Comparison of ENCODE assay signal across 8 mouse cellular contexts in the genomic region with DNA sequence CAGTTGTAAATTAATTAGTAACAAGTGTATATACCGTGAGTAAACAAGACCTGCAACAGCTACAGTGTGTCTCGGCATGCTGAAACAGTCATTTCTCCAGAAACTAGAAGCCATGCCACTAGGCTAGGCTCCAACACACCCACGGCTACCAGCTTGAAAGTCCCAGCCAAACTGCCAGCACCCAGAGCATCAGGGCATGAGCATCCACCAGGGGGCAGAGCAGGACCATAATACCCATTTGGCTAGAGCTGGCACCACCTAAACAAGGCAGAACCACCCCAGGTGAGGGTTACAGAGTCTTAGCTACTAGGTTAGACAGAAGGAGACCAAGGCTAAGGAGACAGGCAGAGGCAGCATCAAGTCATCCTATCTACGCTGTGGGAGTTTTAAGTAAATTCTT. TPM values are rescaled to one million over a fixed set of nuclear protein-coding genes. Genes with fewer than 3 reads are reported as not detected.
A peak's percentile ranks its signal among the peaks of the same experiment; 100 is the strongest.
DNase-seq lines count a peak whose midpoint lies in the region; ATAC-seq lines count a peak whose summit lies in the region.

No protein-coding gene starts in this region.

- H3K4me3 ChIP-seq in heart, embryonic 12.5 days = no peak overlapping the region
- no peak overlapping the region for H3K4me3 ChIP-seq in intestine, embryonic 16.5 days (ENCODE audit: low read length)

- intact Hi-C loops in left cerebral cortex, postnatal 25 days (cut with DNase I) = loop anchor here (1.0 to 10.0 kb wide), 3 partner anchors 126 to 473 kb away; no protein-coding TSS in a partner anchor

- 20% methylated on average over 4 of the region's 4 CpGs for WGBS in heart, embryonic 12.5 days
- 20% methylated on average over 4 of the region's 4 CpGs for WGBS in intestine, embryonic 16.5 days

- peak; percentile 94 for DNase-seq in heart, adult 11 months
- peak; percentile 96 to 97 for DNase-seq in cerebellum, postnatal 10 days
- peak; percentile 85 to 93 for DNase-seq in frontal cortex, postnatal 36 days (ENCODE audit: low spot score in 2 of 2)
- peak; percentile 89 to 95 for DNase-seq in left cerebral cortex, postnatal 25 days (ENCODE audit: low spot score in 2 of 2)
- DNase-seq in naive thymus-derived CD4-positive, alpha-beta T cell, adult 2 months (ENCODE audit: low read depth) = peak; percentile 62
- DNase-seq in spleen, postnatal 36 days (ENCODE audit: low spot score in 2 of 2) = peak; percentile 65 to 71

- no peak overlapping the region for H3K4me2 ChIP-seq in heart, embryonic 12.5 days
- no peak overlapping the region for H3K4me2 ChIP-seq in intestine, embryonic 16.5 days (ENCODE audit: low read depth, low read length)

- ATAC-seq in heart, embryonic 12.5 days (ENCODE audit: insufficient number of reproducible peaks, low FRiP score) = no peak
- ATAC-seq in intestine, embryonic 16.5 days = 0 out of 2 replicates have a peak, but pooled peaks have one; percentile 48

- peaks cover 32% of the 10 kb centered on the region for H3K27me3 ChIP-seq in heart, embryonic 12.5 days (replicated peaks)
- no peaks in the 10 kb centered on the region for H3K27me3 ChIP-seq in intestine, embryonic 16.5 days (replicated peaks; ENCODE audit: control insufficient read depth, insufficient read depth, low read length)

- no peaks in the 10 kb centered on the region for H3K36me3 ChIP-seq in heart, embryonic 12.5 days
- no peaks in the 10 kb centered on the region for H3K36me3 ChIP-seq in intestine, embryonic 16.5 days (ENCODE audit: control insufficient read depth, insufficient read depth, low read length)

- H3K27ac ChIP-seq in heart, embryonic 12.5 days (ENCODE audit: poor library complexity, severe bottlenecking) = no peak overlapping the region
- H3K27ac ChIP-seq in intestine, embryonic 16.5 days (ENCODE audit: low read length) = no peak overlapping the region

- H3K9ac ChIP-seq in heart, embryonic 12.5 days = no peak overlapping the region
- no peak overlapping the region for H3K9ac ChIP-seq in intestine, embryonic 16.5 days (ENCODE audit: low read depth, low read length)

- peaks cover 17% of the 10 kb centered on the region for H3K4me1 ChIP-seq in heart, embryonic 12.5 days (replicated peaks)
- peaks cover 10% of the 10 kb centered on the region for H3K4me1 ChIP-seq in intestine, embryonic 16.5 days (ENCODE audit: control insufficient read depth, insufficient read depth, low read length)

- no peaks in the 10 kb centered on the region for H3K9me3 ChIP-seq in heart, embryonic 12.5 days (replicated peaks)
- H3K9me3 ChIP-seq in intestine, embryonic 16.5 days (ENCODE audit: control insufficient read depth, low read length) = no peaks in the 10 kb centered on the region

RNA-seq across cellular contexts. Expression of a gene that starts 55.6 kb away (rescaled TPM):
- not detected in 2 replicates for polyA plus RNA-seq in heart, embryonic 12.5 days (2016; fragmentation: Nextera tagmentation; extraction: Ambion mirVana)
- 0.04 and 0.09 TPM in 2 replicates for polyA plus RNA-seq in intestine, embryonic 16.5 days (2015; fragmentation: Nextera tagmentation; extraction: Ambion mirVana)
- 10 to 100 TPM; 15.3 to 15.7 TPM for total RNA-seq in left cerebral cortex, postnatal 25 days (2021)
